Mouse (Mus musculus) urinary bladder, postnatal 25 days (tissue): ENCODE measurements around the gene Ppfibp2.

Source experiments
- DNase-seq: peaks from one replicate; pipeline ENCODE4 v3.0.0; 2022; ENCODE audit warnings: low spot score

The Ppfibp2 gene

GRCm38 (mm10) chr7:107594857-107595402 lies at the start of gene Ppfibp2:
Ppfibp2 (plus strand) TSS chr7:107595207.
- DNase-seq, result peak; percentile 96

- DNase-seq, result no peak
Observed at GRCm38 (mm10) chr7:107547872-107548271, 47.1 kb upstream of the Ppfibp2 start.

GRCm38 (mm10) chr7:107553461-107553860 lies 41.5 kb upstream of the Ppfibp2 start:
- no peak for DNase-seq

GRCm38 (mm10) chr7:107555906-107556305 lies 39.1 kb upstream of the Ppfibp2 start:
- DNase-seq, result no peak

- DNase-seq, result no peak
Observed at GRCm38 (mm10) chr7:107560675-107561074, 34.3 kb upstream of the Ppfibp2 start.

DNA sequence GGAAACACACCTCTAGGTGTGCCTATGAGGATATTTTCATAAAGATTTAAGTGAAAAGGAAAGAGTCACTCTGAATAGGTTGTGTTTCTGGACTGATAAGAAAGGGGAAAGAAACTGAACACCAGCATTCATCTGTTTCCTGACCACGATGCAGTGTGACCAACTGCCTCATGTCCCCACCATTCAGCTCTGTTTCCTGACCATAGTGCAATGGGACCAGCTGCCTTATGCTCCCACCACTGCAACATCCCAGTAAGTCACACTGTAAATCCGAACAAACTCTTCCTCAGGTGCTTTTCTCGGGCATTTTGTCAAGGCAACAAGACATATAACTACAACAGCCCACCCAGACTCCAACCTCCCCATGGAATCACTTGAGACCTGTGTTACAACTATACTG lies 33.4 kb upstream of the Ppfibp2 start:
- no peak for DNase-seq

GRCm38 (mm10) chr7:107563727-107564126 lies 31.3 kb upstream of the Ppfibp2 start:
- no peak for DNase-seq

- peak; percentile 28 for DNase-seq
Observed at GRCm38 (mm10) chr7:107567261-107567671, 27.7 kb upstream of the Ppfibp2 start, which contains the start of gene Olfml1. Olfml1 (plus strand) TSS chr7:107567446.

GRCm38 (mm10) chr7:107567674-107568073 lies 27.3 kb upstream of the Ppfibp2 start:
- no peak for DNase-seq

DNA sequence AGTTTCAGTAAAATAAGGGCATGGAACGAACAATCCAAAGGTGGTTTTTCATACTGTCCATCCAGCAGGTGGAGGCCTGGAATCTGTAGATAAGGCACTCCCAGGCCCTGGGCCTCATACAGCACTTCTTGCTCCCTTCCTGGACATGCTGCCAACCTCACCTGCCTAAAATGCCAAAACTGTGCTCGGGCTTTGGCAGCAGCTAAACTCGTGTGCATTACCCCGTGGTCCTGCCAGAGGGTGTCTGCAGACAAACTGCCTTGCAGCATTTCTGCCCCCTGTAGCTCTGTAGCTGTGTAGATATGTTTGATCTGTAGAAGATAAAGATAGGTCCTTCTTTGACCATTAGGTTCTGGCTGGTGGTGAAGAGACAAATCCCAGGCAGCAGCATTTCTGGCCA lies 26.0 kb upstream of the Ppfibp2 start:
- no peak for DNase-seq

DNA sequence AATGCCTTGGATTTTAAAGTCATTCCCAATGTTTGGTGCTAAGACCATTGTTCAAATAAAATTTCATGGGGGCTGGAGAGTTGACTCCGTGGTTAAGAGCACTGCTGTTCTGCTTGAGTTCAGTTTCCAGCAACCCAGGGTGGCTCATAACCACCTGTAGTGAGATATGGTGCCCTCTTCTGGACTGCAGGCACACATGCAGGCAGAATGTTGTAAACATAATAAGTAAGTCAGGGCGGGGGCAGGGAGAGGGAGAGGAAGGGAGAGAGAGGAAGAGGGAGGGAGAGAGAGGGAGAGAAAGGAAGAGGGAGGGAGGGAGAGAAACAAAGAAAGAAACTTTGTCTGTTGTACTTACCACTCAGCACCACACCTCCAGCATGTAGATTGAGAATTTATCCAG lies 21.2 kb upstream of the Ppfibp2 start:
- DNase-seq, result no peak

GRCm38 (mm10) chr7:107574276-107574675 lies 20.7 kb upstream of the Ppfibp2 start:
- DNase-seq, result no peak

GRCm38 (mm10) chr7:107592641-107593040 lies 2.4 kb upstream of the Ppfibp2 start:
- DNase-seq, result no peak

DNA sequence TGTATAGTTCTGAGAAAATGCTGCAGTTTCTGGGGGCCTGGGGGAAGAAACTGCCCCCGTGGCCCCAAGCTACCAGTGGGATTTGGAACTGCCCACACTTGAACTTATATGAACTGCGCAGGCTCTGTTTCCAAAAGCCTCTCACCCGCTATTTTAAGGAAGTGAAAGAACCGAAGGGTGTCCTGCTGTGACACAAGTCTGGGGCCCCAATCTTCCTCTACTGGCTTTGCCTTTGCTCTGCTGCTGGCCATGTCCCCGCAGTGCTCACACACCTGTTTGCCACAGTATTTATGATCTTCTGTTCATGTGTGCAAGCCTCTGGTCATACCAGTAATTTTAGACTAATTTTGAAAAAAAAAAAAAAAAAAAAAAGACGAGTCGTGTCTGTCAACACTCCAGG lies 1.1 kb upstream of the Ppfibp2 start:
- DNase-seq, result no peak

DNA sequence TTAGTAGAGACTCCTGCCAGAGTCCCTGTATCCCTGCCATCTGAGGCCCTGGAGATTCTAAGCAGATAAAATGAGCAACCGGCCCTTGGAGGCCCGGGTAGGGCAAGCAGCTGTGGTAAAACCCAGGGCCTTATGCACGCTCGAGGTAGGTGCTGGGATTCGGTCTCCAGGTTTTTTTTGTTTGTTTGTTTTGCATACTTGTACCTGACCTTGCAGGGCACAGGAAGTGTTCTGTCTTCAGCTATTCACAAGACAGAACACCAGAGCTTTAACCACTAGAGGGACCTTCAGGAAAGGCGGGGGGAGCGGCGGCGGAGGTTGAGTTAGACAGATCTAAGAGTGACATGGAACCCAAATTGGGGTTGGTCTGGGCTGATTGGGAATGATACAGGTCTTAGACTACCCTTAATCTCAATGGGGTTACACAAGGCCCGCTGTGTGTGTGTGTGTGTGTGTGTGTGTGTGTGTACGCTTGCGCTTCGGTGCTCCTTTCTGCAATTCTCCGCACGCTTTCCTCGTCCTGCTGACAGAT lies 616 bp upstream of the Ppfibp2 start:
- peak; percentile 35 for DNase-seq

GRCm38 (mm10) chr7:107595426-107595825 lies 419 bp downstream of the Ppfibp2 start:
- no peak for DNase-seq

GRCm38 (mm10) chr7:107596753-107597152 lies 1.7 kb downstream of the Ppfibp2 start:
- no peak for DNase-seq

- no peak for DNase-seq
Observed at GRCm38 (mm10) chr7:107597956-107598355, 2.9 kb downstream of the Ppfibp2 start.

GRCm38 (mm10) chr7:107600651-107601050 lies 5.6 kb downstream of the Ppfibp2 start:
- no peak for DNase-seq

DNA sequence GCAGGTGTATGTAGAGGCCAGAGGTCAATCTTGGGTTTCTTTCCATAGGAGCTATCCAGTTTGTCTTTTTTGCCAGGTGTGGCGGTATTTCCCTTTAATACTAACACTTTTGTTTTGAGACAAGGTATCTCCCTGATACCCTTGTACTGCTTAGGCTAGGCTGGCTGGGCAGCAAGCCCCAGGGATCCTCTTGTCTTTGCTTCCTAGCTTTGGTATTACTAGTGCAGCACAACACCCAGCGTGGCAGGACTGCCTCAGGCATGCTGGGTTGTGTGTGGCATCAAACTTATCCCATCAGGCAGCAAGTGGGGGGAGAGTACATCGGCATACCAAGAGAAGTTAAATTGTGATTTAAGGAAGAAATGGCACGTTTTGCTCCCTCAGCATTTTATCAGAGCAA lies 7.5 kb downstream of the Ppfibp2 start:
- DNase-seq, result no peak

DNA sequence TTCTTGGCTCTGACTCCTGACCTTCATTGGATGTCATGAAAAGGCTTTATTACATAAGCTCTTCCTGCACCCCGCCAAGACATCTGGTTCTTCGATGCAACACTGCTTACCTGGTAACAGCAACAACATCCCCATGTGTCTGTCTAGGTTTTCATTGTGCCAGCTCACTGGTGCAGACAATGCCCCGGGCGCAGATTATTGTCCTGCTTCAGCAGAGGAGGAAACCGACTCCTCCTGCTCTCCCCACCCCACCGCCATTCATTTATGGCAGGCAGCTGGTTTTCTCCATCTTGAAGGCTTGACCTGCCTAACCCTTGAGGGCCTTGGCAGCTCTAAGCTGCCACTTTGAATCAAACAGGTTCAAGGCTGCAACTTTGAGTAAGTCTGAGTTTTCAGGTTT lies 7.9 kb downstream of the Ppfibp2 start:
- DNase-seq, result no peak

- no peak for DNase-seq
Observed at GRCm38 (mm10) chr7:107607766-107608165, 12.8 kb downstream of the Ppfibp2 start.

DNA sequence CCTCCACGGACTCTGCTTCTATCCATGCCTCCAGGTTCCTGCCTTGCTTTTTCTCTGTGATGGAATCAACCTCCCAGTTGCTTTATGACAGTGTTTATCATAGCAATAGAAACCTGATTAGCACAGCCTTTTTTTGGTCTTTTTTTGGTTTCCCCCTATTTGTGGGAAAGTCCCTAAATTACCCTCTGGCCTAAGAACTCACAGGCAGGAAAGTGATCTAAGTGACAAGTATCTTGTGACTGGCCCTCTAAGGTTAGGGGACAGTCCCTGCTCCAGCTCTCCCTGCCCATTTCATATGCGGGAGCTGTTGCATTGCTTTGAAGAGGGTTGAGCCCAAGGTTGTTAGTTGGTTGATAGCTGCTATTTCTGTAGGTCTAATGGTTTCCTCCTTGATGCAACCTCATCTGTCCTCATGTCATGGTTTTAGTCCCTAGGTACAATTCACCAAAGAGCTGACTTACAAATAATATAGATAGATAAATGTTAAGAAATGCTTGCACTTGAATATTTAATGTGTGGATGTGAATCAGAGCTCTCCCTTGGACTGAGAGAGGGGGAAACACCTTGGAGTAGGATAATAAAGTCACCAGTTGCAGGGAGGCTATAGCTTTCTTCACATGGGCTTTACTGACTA lies 14.7 kb downstream of the Ppfibp2 start:
- no peak for DNase-seq

GRCm38 (mm10) chr7:107610880-107611279 lies 15.9 kb downstream of the Ppfibp2 start:
- no peak for DNase-seq
